Mouse (Mus musculus) midbrain, embryonic 15.5 days (tissue): ENCODE data around the gene Etv3. TPM values are rescaled to one million over a fixed set of nuclear protein-coding genes. Genes with fewer than 3 reads are reported as not detected.

Source experiments
- ATAC-seq: fragments of 200-750 bp; cut with Nextera tagmentation; replicated peaks from 2 replicates; pipeline ENCODE4 v1.8.0; 2017; ENCODE audit warnings: moderate TSS enrichment
- H3K27ac ChIP-seq: fragments of 300-500 bp; sonication (generic); 2 replicates; pipeline ENCODE4 v1.5.1; 2015; ENCODE audit warnings: mild to moderate bottlenecking, inconsistent platforms
- H3K27me3 ChIP-seq: fragments of 300-500 bp; sonication (generic); replicated peaks from 2 replicates; pipeline ENCODE4 v1.6.1; 2015; ENCODE audit warnings: inconsistent platforms
- H3K36me3 ChIP-seq: fragments of 300-500 bp; sonication (generic); replicated peaks from 2 replicates; pipeline ENCODE4 v1.6.1; 2015; ENCODE audit warnings: inconsistent platforms
- H3K4me1 ChIP-seq: fragments of 300-500 bp; sonication (generic); 2 replicates; pipeline ENCODE4 v1.6.1; 2015; ENCODE audit warnings: inconsistent platforms
- H3K4me2 ChIP-seq: fragments of 300-500 bp; sonication (generic); 2 replicates; pipeline ENCODE4 v1.6.1; 2015; ENCODE audit warnings: inconsistent platforms, mild to moderate bottlenecking, moderate library complexity
- H3K4me3 ChIP-seq: fragments of 300-500 bp; sonication (generic); 2 replicates; pipeline ENCODE4 v1.5.1; 2015; ENCODE audit warnings: mild to moderate bottlenecking, inconsistent platforms
- H3K9ac ChIP-seq: fragments of 300-500 bp; sonication (generic); 2 replicates; pipeline ENCODE4 v1.6.1; 2015; ENCODE audit warnings: mild to moderate bottlenecking, inconsistent platforms
- H3K9me3 ChIP-seq: fragments of 300-500 bp; sonication (generic); 2 replicates; pipeline ENCODE4 v1.6.1; 2016; ENCODE audit warnings: inconsistent platforms
- WGBS: fragments of 180-500 bp; shearing (Covaris S2); methylation state at CpG from one replicate; pipeline ENCODE4 v1.1.7; 2015; ENCODE audit warnings: mixed read lengths; 5-methylcytosine and 5-hydroxymethylcytosine counted together
- polyA plus RNA-seq: library from polyadenylated mRNA; unstranded; fragments of >200 nt; fragmentation: Nextera tagmentation; extraction: Ambion mirVana; gene quantifications from 2 replicates; pipeline ENCODE4 v1.2.1, GENCODE M21; 2015

Gene Etv3
- polyA plus RNA-seq, 1 experiment from 2014 or later, result 11.6 TPM

GRCm38 (mm10) chr3:87504749-87505425, 20.3 kb upstream of the Etv3 start:
- H3K9ac ChIP-seq, result no peak overlapping the region
- ATAC-seq, result no peak; the same call in 1 of the 2 replicates
- no peak overlapping the region for H3K4me3 ChIP-seq
- no peak overlapping the region for H3K27ac ChIP-seq
- WGBS, result 70% methylated on average over 4 of the region's 4 CpGs
- H3K9me3 ChIP-seq, result no peaks in the 10 kb centered on the region
- H3K4me2 ChIP-seq, result no peak overlapping the region
- H3K36me3 ChIP-seq, result no peaks in the 10 kb centered on the region
- peaks cover 9% of the 10 kb centered on the region for H3K4me1 ChIP-seq
- 0 out of 2 replicates have a peak, but pooled peaks cover 2% of the 10 kb centered on the region for H3K27me3 ChIP-seq

- no peaks in the 10 kb centered on the region for H3K9me3 ChIP-seq
- no peak for ATAC-seq
- no peak overlapping the region for H3K4me2 ChIP-seq
- H3K27ac ChIP-seq, result no peak overlapping the region
- WGBS, result 77% methylated on average over 12 of the region's 12 CpGs
- no peak overlapping the region for H3K4me3 ChIP-seq
- no peaks in the 10 kb centered on the region for H3K36me3 ChIP-seq
- H3K27me3 ChIP-seq, result 0 out of 2 replicates have a peak, but pooled peaks cover 2% of the 10 kb centered on the region
- H3K9ac ChIP-seq, result no peak overlapping the region
- peaks cover 9% of the 10 kb centered on the region for H3K4me1 ChIP-seq
These were observed 18.5 kb upstream of the Etv3 start for GRCm38 (mm10) chr3:87506456-87507416.

- H3K27ac ChIP-seq, result no peak overlapping the region
- peak overlapping the region; percentile 35; the same call in 1 of the 2 replicates for H3K4me2 ChIP-seq
- ATAC-seq, result 0 out of 2 replicates have a peak, but pooled peaks have one; percentile 59
- H3K9me3 ChIP-seq, result no peaks in the 10 kb centered on the region
- WGBS, result 23% methylated on average over 17 of the region's 17 CpGs
- H3K27me3 ChIP-seq, result 0 out of 2 replicates have a peak, but pooled peaks cover 2% of the 10 kb centered on the region
- H3K36me3 ChIP-seq, result no peaks in the 10 kb centered on the region
- H3K4me3 ChIP-seq, result no peak overlapping the region
- H3K4me1 ChIP-seq, result peaks cover 9% of the 10 kb centered on the region
- 0 out of 2 replicates have a peak overlapping the region, but pooled peaks have one; percentile 5 for H3K9ac ChIP-seq
These were observed 16.9 kb upstream of the Etv3 start for GRCm38 (mm10) chr3:87508205-87508901.

- H3K9ac ChIP-seq, result no peak overlapping the region
- H3K4me1 ChIP-seq, result peaks cover 9% of the 10 kb centered on the region
- H3K36me3 ChIP-seq, result no peaks in the 10 kb centered on the region
- H3K27me3 ChIP-seq, result no peaks in the 10 kb centered on the region
- WGBS, result 55% methylated on average over 4 of the region's 4 CpGs
- ATAC-seq, result no peak
- H3K4me3 ChIP-seq, result no peak overlapping the region
- no peak overlapping the region for H3K4me2 ChIP-seq
- H3K9me3 ChIP-seq, result no peaks in the 10 kb centered on the region
- no peak overlapping the region for H3K27ac ChIP-seq
These were observed 16.1 kb upstream of the Etv3 start for GRCm38 (mm10) chr3:87509061-87509460.

GRCm38 (mm10) chr3:87510832-87511231, 14.4 kb upstream of the Etv3 start:
- no peak for ATAC-seq
- Histone ChIP-seq H3K9me3 (no peaks in the 10 kb centered on the region), H3K27ac (no peak overlapping the region), H3K36me3 (no peaks in the 10 kb centered on the region), H3K4me1 (peaks cover 6% of the 10 kb centered on the region), H3K4me3 (no peak overlapping the region), H3K4me2 (no peak overlapping the region), H3K27me3 (no peaks in the 10 kb centered on the region), H3K9ac (no peak overlapping the region)
- WGBS, result 92% methylated on average over 9 of the region's 9 CpGs

GRCm38 (mm10) chr3:87511971-87512765, 13.0 kb upstream of the Etv3 start:
- Histone ChIP-seq H3K27me3 (no peaks in the 10 kb centered on the region), H3K9ac (no peak overlapping the region), H3K27ac (no peak overlapping the region), H3K36me3 (no peaks in the 10 kb centered on the region), H3K9me3 (no peaks in the 10 kb centered on the region), H3K4me3 (no peak overlapping the region), H3K4me1 (peaks cover 6% of the 10 kb centered on the region), H3K4me2 (no peak overlapping the region)
- WGBS, result 41% methylated on average over 16 of the region's 16 CpGs
- ATAC-seq, result no peak

GRCm38 (mm10) chr3:87515567-87516081, 9.6 kb upstream of the Etv3 start:
- no peaks in the 10 kb centered on the region for H3K36me3 ChIP-seq
- no peak overlapping the region for H3K27ac ChIP-seq
- no peaks in the 10 kb centered on the region for H3K4me1 ChIP-seq
- no peak for ATAC-seq
- H3K4me3 ChIP-seq, result no peak overlapping the region
- H3K9ac ChIP-seq, result no peak overlapping the region
- WGBS, result 57% methylated on average over 13 of the region's 13 CpGs
- H3K9me3 ChIP-seq, result no peaks in the 10 kb centered on the region
- H3K4me2 ChIP-seq, result no peak overlapping the region
- H3K27me3 ChIP-seq, result no peaks in the 10 kb centered on the region

GRCm38 (mm10) chr3:87518425-87518824, 6.8 kb upstream of the Etv3 start:
- no peaks in the 10 kb centered on the region for H3K27me3 ChIP-seq
- no peak overlapping the region for H3K9ac ChIP-seq
- H3K4me1 ChIP-seq, result no peaks in the 10 kb centered on the region
- H3K9me3 ChIP-seq, result no peaks in the 10 kb centered on the region
- H3K27ac ChIP-seq, result no peak overlapping the region
- H3K36me3 ChIP-seq, result no peaks in the 10 kb centered on the region
- no peak overlapping the region for H3K4me3 ChIP-seq
- ATAC-seq, result no peak
- no peak overlapping the region for H3K4me2 ChIP-seq

GRCm38 (mm10) chr3:87521126-87521525, 4.1 kb upstream of the Etv3 start:
- Histone ChIP-seq H3K4me1 (peaks cover 6% of the 10 kb centered on the region), H3K27me3 (no peaks in the 10 kb centered on the region), H3K9me3 (no peaks in the 10 kb centered on the region), H3K9ac (no peak overlapping the region), H3K36me3 (no peaks in the 10 kb centered on the region), H3K27ac (no peak overlapping the region), H3K4me2 (no peak overlapping the region), H3K4me3 (no peak overlapping the region)
- no peak for ATAC-seq
- WGBS, result 83% methylated on average over 4 of the region's 4 CpGs

GRCm38 (mm10) chr3:87521833-87522232, 3.4 kb upstream of the Etv3 start:
- ATAC-seq, result no peak
- Histone ChIP-seq H3K4me3 (no peak overlapping the region), H3K9ac (no peak overlapping the region), H3K4me1 (peaks cover 13% of the 10 kb centered on the region), H3K9me3 (no peaks in the 10 kb centered on the region), H3K36me3 (no peaks in the 10 kb centered on the region), H3K4me2 (no peak overlapping the region), H3K27ac (no peak overlapping the region), H3K27me3 (no peaks in the 10 kb centered on the region)
- 43% methylated on average over 1 of the region's 1 CpGs for WGBS

GRCm38 (mm10) chr3:87523701-87524100, 1.5 kb upstream of the Etv3 start:
- Histone ChIP-seq H3K9ac (no peak overlapping the region), H3K27ac (no peak overlapping the region), H3K4me2 (no peak overlapping the region), H3K4me3 (no peak overlapping the region), H3K27me3 (no peaks in the 10 kb centered on the region), H3K4me1 (peaks cover 18% of the 10 kb centered on the region), H3K9me3 (no peaks in the 10 kb centered on the region), H3K36me3 (peaks cover 1% of the 10 kb centered on the region; the same call in 1 of the 2 replicates)
- 93% methylated on average over 9 of the region's 9 CpGs for WGBS
- ATAC-seq, result no peak
